Mouse (Mus musculus): ENCODE measurements around the gene Uvssa.
"Not testable (repeated sequence)": the region's sequence is repeated elsewhere in the genome, so short reads cannot be mapped to it uniquely, and the experiment has no call there.

Uvssa gene

GRCm38 (mm10) chr5:33378302-33378854, at the start of gene Uvssa:
Gene Uvssa, plus strand, starts transcription at chr5:33378549.
- peak; percentile 99 for DNase-seq (ENCODE audit: low read depth)

GRCm38 (mm10) chr5:33334381-33335272, 43.7 kb upstream of the Uvssa start:
- DNase-seq (ENCODE audit: low read depth): no peak

- peak; percentile 85 for DNase-seq (ENCODE audit: low read depth)
These were observed 42.9 kb upstream of the Uvssa start, which contains the start of gene Maea for GRCm38 (mm10) chr5:33335273-33335976. Gene Maea, plus strand, starts transcription at chr5:33335509.

- no peak for DNase-seq (ENCODE audit: low read depth)
These were observed 42.4 kb upstream of the Uvssa start for GRCm38 (mm10) chr5:33335977-33336360.

GRCm38 (mm10) chr5:33337206-33337605, 41.1 kb upstream of the Uvssa start:
- no peak for DNase-seq (ENCODE audit: low read depth)

GRCm38 (mm10) chr5:33341165-33341564, 37.2 kb upstream of the Uvssa start:
- no peak for DNase-seq (ENCODE audit: low read depth)

- DNase-seq (ENCODE audit: low read depth): not testable (repeated sequence)
These were observed 36.1 kb upstream of the Uvssa start for GRCm38 (mm10) chr5:33342248-33342647.

- no peak for DNase-seq (ENCODE audit: low read depth)
These were observed 35.5 kb upstream of the Uvssa start for GRCm38 (mm10) chr5:33342821-33343220.

GRCm38 (mm10) chr5:33343571-33343970, 34.8 kb upstream of the Uvssa start:
- no peak for DNase-seq (ENCODE audit: low read depth)

GRCm38 (mm10) chr5:33344070-33344469, 34.3 kb upstream of the Uvssa start:
- no peak for DNase-seq (ENCODE audit: low read depth)

- no peak for DNase-seq (ENCODE audit: low read depth)
These were observed 30.7 kb upstream of the Uvssa start for GRCm38 (mm10) chr5:33347620-33348019.

GRCm38 (mm10) chr5:33349205-33349604, 29.1 kb upstream of the Uvssa start:
- DNase-seq (ENCODE audit: low read depth): no peak

- DNase-seq (ENCODE audit: low read depth): no peak
These were observed 28.6 kb upstream of the Uvssa start for GRCm38 (mm10) chr5:33349706-33350105.

GRCm38 (mm10) chr5:33351556-33352272, 26.6 kb upstream of the Uvssa start:
- DNase-seq (ENCODE audit: low read depth): no peak

- DNase-seq (ENCODE audit: low read depth): no peak
These were observed 26.1 kb upstream of the Uvssa start for GRCm38 (mm10) chr5:33352273-33352645.

GRCm38 (mm10) chr5:33353011-33353410, 25.3 kb upstream of the Uvssa start:
- no peak for DNase-seq (ENCODE audit: low read depth)

GRCm38 (mm10) chr5:33357494-33357893, 20.9 kb upstream of the Uvssa start:
- DNase-seq (ENCODE audit: low read depth): no peak

- DNase-seq (ENCODE audit: low read depth): no peak
These were observed 19.9 kb upstream of the Uvssa start for GRCm38 (mm10) chr5:33358467-33358866.

GRCm38 (mm10) chr5:33363263-33363662, 15.1 kb upstream of the Uvssa start:
- DNase-seq (ENCODE audit: low read depth): no peak

- DNase-seq (ENCODE audit: low read depth): no peak
These were observed 9.7 kb upstream of the Uvssa start for GRCm38 (mm10) chr5:33368651-33369050.

GRCm38 (mm10) chr5:33371137-33371536, 7.2 kb upstream of the Uvssa start:
- DNase-seq (ENCODE audit: low read depth): no peak

GRCm38 (mm10) chr5:33371668-33372067, 6.7 kb upstream of the Uvssa start:
- no peak for DNase-seq (ENCODE audit: low read depth)

All from c-Kit-positive CD71-negative TER-119-negative erythroid progenitor cells, embryonic 14.5 days (primary cell).